In the genomic region with DNA sequence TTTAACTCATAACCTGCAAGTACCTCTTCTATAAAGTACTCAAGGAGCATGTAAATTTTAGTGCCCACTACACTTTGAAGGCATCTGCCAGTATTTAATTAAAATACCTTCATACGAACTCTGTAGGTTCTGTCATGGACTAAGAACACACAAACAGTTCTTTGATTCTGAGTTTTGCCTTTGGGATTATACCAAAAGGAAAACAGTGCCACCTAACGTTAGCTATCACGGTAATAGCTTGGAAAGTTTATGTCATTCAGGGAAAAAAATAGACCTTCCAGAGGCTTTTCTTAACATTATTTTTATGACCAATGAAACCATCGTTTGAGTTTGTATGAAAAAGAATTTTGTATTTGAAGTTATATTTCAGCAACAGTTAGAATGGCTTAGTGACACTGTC, we compare ENCODE assay signal across 17 mouse cellular contexts.
DNase-seq lines count a peak whose midpoint lies in the region; ATAC-seq and TF ChIP-seq lines count a peak whose summit lies in the region.
"Had no signal": no experiment of that assay in that cellular context is flagged by ENCODE, and none has a peak within 500 bp of the region (broad histone marks: within the 10 kb centered on the region; RNA-seq: fewer than 3 reads in every experiment).

No protein-coding gene starts in this region.

- DNase-seq in embryonic facial prominence, embryonic 11.5 days (ENCODE audit: low spot score) = peak; percentile 28
- no peak for DNase-seq in embryonic facial prominence, embryonic 10.5 days (ENCODE audit: low spot score)
- peak; percentile 2 to 14 for DNase-seq in layer of hippocampus, adult 2 months (ENCODE audit: low spot score in 2 of 2)
- DNase-seq in layer of hippocampus, adult 11-12 months (ENCODE audit: low spot score) = no peak
- DNase-seq in right cerebral cortex, adult 18-20 months = peak; percentile 3
- no peak for DNase-seq in right cerebral cortex, postnatal 14 days
- DNase-seq in adrenal gland, adult 18-20 months (ENCODE audit: low spot score in 2 of 2) = no peak
- DNase-seq: adrenal gland, adult 2 months; cerebellum, postnatal 36 days; kidney, adult 8-10 months; liver; thymus, adult 2 months had no signal

- H3K27me3 ChIP-seq in embryonic facial prominence, embryonic 11.5 days (ENCODE audit: control insufficient read depth, insufficient read depth, low read length) = no peaks in the 10 kb centered on the region
- no peaks in the 10 kb centered on the region for H3K27me3 ChIP-seq in embryonic facial prominence, embryonic 10.5 days (replicated peaks; ENCODE audit: low read depth, poor library complexity, severe bottlenecking)
- H3K27me3 ChIP-seq: heart, embryonic 12.5 days; lung, embryonic 15.5 days; midbrain, embryonic 12.5 days had no signal

- H3K27ac ChIP-seq in embryonic facial prominence, embryonic 11.5 days (replicated peaks; ENCODE audit: low read depth, low read length) = no peak overlapping the region
- no peak overlapping the region for H3K27ac ChIP-seq in embryonic facial prominence, embryonic 10.5 days (replicated peaks)
- no peak overlapping the region for H3K27ac ChIP-seq in layer of hippocampus, adult 2 months
- H3K27ac ChIP-seq: lung, embryonic 15.5 days; midbrain, embryonic 12.5 days had no signal

- TF ChIP-seq CTCF in layer of hippocampus, adult 2 months (conservative IDR thresholded peaks at IDR 0.05) = peak; percentile 77

- no peak overlapping the region for H3K4me2 ChIP-seq in embryonic facial prominence, embryonic 11.5 days (ENCODE audit: low read depth, low read length)
- H3K4me2 ChIP-seq: heart, embryonic 12.5 days; lung, embryonic 15.5 days; midbrain, embryonic 12.5 days had no signal

- H3K36me3 ChIP-seq in embryonic facial prominence, embryonic 11.5 days (replicated peaks; ENCODE audit: control insufficient read depth, insufficient read depth, low read depth, low read length) = no peaks in the 10 kb centered on the region
- no peaks in the 10 kb centered on the region for H3K36me3 ChIP-seq in embryonic facial prominence, embryonic 10.5 days (replicated peaks)
- H3K36me3 ChIP-seq: heart, embryonic 12.5 days; lung, embryonic 15.5 days; midbrain, embryonic 12.5 days had no signal

- 39% methylated on average over 4 of the region's 4 CpGs for WGBS in embryonic facial prominence, embryonic 11.5 days
- WGBS in embryonic facial prominence, embryonic 10.5 days = 46% methylated on average over 4 of the region's 4 CpGs

- ATAC-seq in embryonic facial prominence, embryonic 11.5 days (replicated peaks; ENCODE audit: insufficient number of reproducible peaks, low FRiP score, low TSS enrichment, low read depth) = no peak
- ATAC-seq in granulocyte monocyte progenitor cell, adult 5-6 weeks (replicated peaks; ENCODE audit: poor library complexity, severe bottlenecking) = no peak

- no peak overlapping the region for H3K4me3 ChIP-seq in embryonic facial prominence, embryonic 11.5 days (ENCODE audit: low read depth, low read length)
- H3K4me3 ChIP-seq in embryonic facial prominence, embryonic 10.5 days = no peak overlapping the region
- H3K4me3 ChIP-seq in layer of hippocampus, adult 2 months = no peak overlapping the region
- H3K4me3 ChIP-seq: erythroblast, embryonic 14.5 days; heart, embryonic 12.5 days; lung, embryonic 15.5 days; midbrain, embryonic 12.5 days had no signal

- no peaks in the 10 kb centered on the region for H3K4me1 ChIP-seq in embryonic facial prominence, embryonic 11.5 days (ENCODE audit: control insufficient read depth, insufficient read depth, low read length)
- H3K4me1 ChIP-seq in embryonic facial prominence, embryonic 10.5 days = no peaks in the 10 kb centered on the region
- H3K4me1 ChIP-seq: heart, embryonic 12.5 days; lung, embryonic 15.5 days; midbrain, embryonic 12.5 days had no signal

- no peak overlapping the region for H3K9ac ChIP-seq in embryonic facial prominence, embryonic 11.5 days (replicated peaks; ENCODE audit: low read length)
- H3K9ac ChIP-seq: heart, embryonic 12.5 days; lung, embryonic 15.5 days; midbrain, embryonic 12.5 days had no signal

- no peaks in the 10 kb centered on the region for H3K9me3 ChIP-seq in embryonic facial prominence, embryonic 11.5 days (replicated peaks; ENCODE audit: control insufficient read depth, low read length)
- no peaks in the 10 kb centered on the region for H3K9me3 ChIP-seq in embryonic facial prominence, embryonic 10.5 days
- H3K9me3 ChIP-seq: heart, embryonic 12.5 days; lung, embryonic 15.5 days; midbrain, embryonic 12.5 days had no signal

Comparison
In these comparisons a context has a peak if more than half of its experiments do, and no peak if none do; other contexts are left out.
1. DNase-seq: peak in embryonic facial prominence, embryonic 11.5 days (single experiment), layer of hippocampus, adult 2 months (2 of 2) and right cerebral cortex, adult 18-20 months (single experiment); none in embryonic facial prominence, embryonic 10.5 days (single experiment), layer of hippocampus, adult 11-12 months (single experiment), right cerebral cortex, postnatal 14 days (single experiment) and adrenal gland, adult 18-20 months (0 of 2).